Mouse (Mus musculus) gastrocnemius, adult 18-20 months (tissue): ENCODE results near the gene Fggy. TPM values are rescaled to one million over a fixed set of nuclear protein-coding genes. Genes with fewer than 3 reads are reported as not detected.
A peak's percentile ranks its signal among the peaks of the same experiment; 100 is the strongest.

ENCODE experiments used
- DNase-seq: peaks from one replicate; pipeline ENCODE4 v3.0.0; 2021; ENCODE audit warnings: low spot score
- total RNA-seq, 2 experiments: library from RNA; stranded (reverse); gene quantifications; 2 replicates each; pipeline ENCODE4 v1.2.3; 2021

Fggy gene
- total RNA-seq, 2 experiments from 2014 or later, result 7.8 to 11.7 TPM

- no peak for DNase-seq
Observed at GRCm38 (mm10) chr4:95850044-95850739, 292.9 kb downstream of the Fggy start.

GRCm38 (mm10) chr4:95852257-95852656 lies 294.9 kb downstream of the Fggy start:
- no peak for DNase-seq

GRCm38 (mm10) chr4:95856008-95856407 lies 298.7 kb downstream of the Fggy start:
- DNase-seq, result no peak

- DNase-seq, result peak; percentile 42
Observed at GRCm38 (mm10) chr4:95860601-95861000, 303.3 kb downstream of the Fggy start.

- peak; percentile 82 for DNase-seq
Observed at GRCm38 (mm10) chr4:95861074-95861473, 303.8 kb downstream of the Fggy start.

GRCm38 (mm10) chr4:95861741-95862155 lies 304.4 kb downstream of the Fggy start:
- DNase-seq, result peak; percentile 65

GRCm38 (mm10) chr4:95862276-95862675 lies 305.0 kb downstream of the Fggy start:
- peak; percentile 32 for DNase-seq

GRCm38 (mm10) chr4:95862781-95863499 lies 305.6 kb downstream of the Fggy start:
- peak; percentile 30 for DNase-seq

- no peak for DNase-seq
Observed at GRCm38 (mm10) chr4:95863500-95863803, 306.1 kb downstream of the Fggy start.

- no peak for DNase-seq
Observed at GRCm38 (mm10) chr4:95865251-95865650, 307.9 kb downstream of the Fggy start.

- no peak for DNase-seq
Observed at GRCm38 (mm10) chr4:95865882-95866281, 308.6 kb downstream of the Fggy start.

- no peak for DNase-seq
Observed at GRCm38 (mm10) chr4:95867103-95867502, 309.8 kb downstream of the Fggy start.

- DNase-seq, result no peak
Observed at GRCm38 (mm10) chr4:95868348-95868747, 311.0 kb downstream of the Fggy start.

GRCm38 (mm10) chr4:95871216-95871881 lies 314.0 kb downstream of the Fggy start:
- DNase-seq, result peak; percentile 68

GRCm38 (mm10) chr4:95875896-95876295 lies 318.6 kb downstream of the Fggy start:
- DNase-seq, result no peak

- DNase-seq, result no peak
Observed at GRCm38 (mm10) chr4:95877436-95877835, 320.1 kb downstream of the Fggy start.

GRCm38 (mm10) chr4:95881751-95882350 lies 324.5 kb downstream of the Fggy start:
- no peak for DNase-seq

- DNase-seq, result no peak
Observed at GRCm38 (mm10) chr4:95884184-95885145, 327.2 kb downstream of the Fggy start.

GRCm38 (mm10) chr4:95895199-95895754 lies 338.0 kb downstream of the Fggy start:
- DNase-seq, result no peak

- no peak for DNase-seq
Observed at GRCm38 (mm10) chr4:95896571-95896970, 339.3 kb downstream of the Fggy start.
